Mouse (Mus musculus): Measurements from ENCODE around the gene Gm45140. TPM values are rescaled to one million over a fixed set of nuclear protein-coding genes. Genes with fewer than 3 reads are reported as not detected.
A peak's percentile ranks its signal among the peaks of the same experiment; 100 is the strongest.
"Not testable (repeated sequence)": the region's sequence is repeated elsewhere in the genome, so short reads cannot be mapped to it uniquely, and the experiment has no call there.

The Gm45140 gene
- total RNA-seq, 2 experiments from 2014 or later = 0.74 to 1.3 TPM

DNA sequence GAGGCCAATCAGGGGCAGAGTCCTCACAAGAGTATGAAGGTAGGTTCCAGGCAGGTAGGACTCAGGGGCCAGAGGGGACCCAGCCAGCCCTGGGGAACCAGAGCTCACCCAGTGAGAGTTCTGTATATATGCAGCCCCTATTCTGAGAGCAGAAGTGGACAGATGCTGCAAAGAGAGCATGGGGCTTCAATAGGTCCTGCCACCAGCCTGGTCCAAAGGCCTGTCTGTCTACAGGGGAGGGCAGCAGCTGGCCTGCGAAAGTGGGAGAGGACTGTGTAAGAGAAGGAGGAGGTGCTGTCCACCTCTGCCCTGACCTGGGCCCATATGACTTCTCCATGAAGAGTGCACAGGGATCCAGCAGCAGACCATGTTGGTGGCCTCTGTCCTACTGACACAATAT lies 58.9 kb downstream of the Gm45140 start:
- no peak for DNase-seq

DNA sequence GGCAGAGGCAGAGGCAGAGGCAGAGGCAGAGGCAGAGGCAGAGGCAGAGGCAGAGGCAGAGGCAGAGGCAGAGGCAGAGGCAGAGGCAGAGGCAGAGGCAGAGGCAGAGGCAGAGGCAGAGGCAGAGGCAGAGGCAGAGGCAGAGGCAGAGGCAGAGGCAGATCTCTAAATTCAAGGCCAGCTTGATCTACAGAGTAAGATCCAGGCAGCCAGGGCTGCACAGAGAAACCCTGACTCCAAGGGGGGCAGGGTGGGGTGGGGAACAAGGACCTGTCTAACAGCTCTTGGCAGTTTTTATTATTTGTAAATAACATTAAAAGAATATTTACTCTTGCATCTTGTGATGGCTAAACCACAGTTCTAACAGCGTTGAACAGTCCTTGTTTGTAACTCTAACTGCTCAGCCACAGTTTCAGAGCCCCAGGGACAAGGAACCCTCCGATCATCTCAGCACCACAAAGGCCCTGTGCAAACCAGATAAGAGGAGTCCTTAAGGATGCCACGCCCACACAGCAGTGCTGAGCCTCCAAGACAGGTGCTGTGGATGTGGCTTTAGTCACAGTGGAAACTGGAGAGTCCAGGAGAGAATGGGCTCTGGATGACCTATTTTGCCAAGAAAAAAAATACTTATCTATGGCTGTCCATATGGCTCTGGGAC lies 59.9 kb downstream of the Gm45140 start:
- no peak for DNase-seq

DNA sequence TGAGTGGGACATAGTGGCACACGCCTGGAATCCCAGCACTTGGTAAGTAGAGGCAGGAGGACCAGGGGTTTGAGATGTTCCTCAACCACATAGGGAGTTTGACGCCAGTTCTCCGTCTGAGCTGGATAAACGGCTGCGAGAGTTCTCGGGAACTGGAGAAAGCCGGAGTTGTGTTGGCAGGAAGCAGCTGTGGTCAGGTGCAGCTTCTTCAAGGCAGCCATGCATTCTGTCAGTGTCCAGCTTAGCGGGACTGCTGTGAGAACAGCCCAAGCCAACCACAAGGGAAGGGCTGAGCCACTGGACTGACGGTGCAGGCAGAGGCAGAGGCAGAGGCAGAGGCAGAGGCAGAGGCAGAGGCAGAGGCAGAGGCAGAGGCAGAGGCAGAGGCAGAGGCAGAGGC lies 60.7 kb downstream of the Gm45140 start:
- DNase-seq = no peak

DNA sequence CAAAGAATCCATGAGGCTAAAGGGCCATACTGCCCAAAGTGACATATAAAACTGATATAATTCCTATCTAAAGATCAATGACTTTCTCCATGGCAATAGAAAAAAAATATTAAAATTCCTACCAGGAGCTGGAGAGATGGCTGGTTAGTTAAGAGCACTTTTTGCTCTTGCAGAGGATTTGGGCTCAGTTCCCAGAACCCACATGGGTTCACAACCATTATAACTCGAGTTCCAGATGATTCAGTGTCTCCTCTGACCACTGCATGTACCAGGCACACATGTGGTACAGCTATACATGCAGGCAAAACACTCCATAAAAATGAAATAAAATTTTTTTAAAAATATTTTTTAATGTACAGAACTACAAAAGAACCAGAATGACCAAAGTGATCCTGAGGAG lies 61.1 kb downstream of the Gm45140 start:
- no peak for DNase-seq

DNA sequence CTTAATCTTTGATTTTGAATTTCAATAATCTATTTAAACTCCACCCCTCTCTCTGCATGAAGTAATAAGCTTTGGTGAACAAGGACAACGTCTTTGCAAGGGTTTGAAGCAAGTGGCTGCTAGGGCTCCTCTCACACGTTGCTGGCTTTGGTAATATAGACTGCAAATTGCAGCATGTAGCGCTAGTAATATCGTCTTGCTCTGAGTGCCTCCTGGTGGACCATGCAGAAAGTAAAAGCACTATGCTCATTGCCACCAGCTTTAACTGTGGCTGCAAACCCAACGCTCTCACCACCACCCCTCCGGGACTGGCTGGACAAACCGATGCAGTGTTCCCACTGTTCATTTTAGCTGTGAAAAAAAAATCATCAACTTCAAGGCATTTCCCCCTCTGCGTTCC lies 65.0 kb downstream of the Gm45140 start:
- DNase-seq = no peak

DNA sequence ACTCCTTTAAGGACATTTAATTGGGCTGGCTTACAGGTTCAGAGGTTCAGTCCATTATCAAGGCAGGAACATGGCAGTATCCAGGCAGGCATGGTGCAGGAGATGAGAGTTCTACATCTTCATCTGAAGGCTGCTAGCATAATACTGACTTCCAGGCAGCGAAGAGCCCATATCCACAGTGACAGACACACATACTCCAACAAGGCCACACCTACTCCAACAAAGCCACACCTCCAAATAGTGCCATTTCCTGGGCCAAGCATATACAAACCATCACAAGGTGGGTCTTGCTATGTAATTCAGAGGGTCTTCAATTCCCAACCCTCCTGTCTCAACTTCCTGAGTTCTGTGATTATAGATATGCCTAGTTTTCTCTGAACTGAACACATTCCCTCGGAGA lies 71.3 kb downstream of the Gm45140 start:
- DNase-seq = not testable (repeated sequence)

DNA sequence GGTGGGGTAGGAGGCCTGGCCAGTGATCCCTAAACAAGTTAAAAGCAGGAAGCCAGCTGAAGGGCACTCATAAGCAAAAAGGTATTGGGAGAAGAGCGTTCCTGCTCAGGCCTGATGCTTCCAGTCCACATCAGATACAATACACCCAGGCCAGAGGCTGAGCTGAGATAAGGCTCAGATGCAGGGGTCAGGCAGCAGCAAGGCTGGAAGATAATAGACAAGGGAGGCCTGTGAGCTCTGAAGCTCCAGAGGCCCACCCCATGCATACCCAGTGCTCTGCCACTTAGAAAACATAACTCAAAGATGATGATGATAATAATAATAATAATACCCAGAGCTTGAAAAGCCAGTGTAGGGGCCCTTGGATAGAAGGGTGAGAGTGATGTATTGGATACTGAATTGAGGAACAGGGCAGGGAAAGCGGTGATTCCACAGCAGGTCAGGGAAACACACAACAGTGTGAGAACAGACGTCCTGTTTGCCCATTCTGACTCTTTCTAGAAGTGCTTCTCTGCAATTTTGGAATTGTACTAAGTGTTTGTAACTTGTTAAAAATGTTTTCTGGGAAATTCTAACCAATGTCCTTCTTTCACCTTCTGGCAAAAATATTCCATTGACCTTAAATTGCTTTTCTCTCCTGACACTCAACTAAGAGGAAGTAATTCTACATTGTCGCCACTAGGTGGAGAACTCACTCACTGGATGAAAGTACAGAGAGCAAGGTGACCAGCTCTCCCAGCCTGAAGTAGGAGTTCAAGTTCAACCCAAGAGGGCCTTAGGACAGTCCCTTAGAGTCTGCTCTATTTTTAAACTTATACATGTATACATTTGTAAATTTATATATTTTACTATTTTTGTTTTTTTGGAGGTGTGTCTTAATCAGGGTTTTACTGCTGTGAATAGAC lies 72.0 kb downstream of the Gm45140 start:
- peak; percentile 37 to 39 for DNase-seq

DNA sequence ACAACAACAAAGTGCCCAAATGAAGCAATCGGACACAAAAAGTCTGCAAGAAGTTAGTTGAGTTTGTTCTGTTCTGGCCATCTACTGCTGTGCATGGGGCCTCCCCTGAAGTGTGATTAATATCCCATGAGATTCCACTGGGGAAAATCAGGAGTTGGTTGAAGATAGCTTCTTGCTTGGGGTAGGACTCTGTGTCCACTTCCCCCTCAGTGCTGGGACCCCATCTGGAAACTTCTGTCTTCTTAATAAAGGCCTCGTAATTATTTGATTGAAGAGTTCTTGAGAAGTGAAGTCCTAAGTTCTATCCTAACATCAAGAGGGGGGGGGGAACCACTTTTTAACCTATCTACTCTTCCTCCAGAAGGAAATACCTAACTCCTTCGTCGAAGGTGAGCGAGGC lies 73.4 kb downstream of the Gm45140 start:
- DNase-seq = no peak

DNA sequence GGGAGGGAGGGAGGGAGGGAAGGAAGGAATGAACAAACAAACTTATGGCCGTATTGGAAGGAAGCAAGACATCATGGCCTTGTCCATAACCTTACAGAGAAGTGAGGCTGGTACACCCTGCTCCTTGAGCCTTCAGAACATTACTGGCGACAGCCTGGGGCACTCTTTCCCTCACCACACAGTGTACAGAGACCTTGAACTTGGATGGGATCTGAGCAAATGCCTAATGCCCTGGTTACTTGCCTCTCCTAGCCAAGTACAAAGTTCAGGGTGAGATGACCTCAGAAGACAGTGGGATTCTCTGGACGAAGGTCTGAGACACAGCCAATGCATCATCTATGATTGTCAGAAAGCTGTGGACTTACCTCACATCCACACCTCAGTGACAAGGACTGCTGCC lies 75.7 kb downstream of the Gm45140 start:
- DNase-seq = no peak

DNA sequence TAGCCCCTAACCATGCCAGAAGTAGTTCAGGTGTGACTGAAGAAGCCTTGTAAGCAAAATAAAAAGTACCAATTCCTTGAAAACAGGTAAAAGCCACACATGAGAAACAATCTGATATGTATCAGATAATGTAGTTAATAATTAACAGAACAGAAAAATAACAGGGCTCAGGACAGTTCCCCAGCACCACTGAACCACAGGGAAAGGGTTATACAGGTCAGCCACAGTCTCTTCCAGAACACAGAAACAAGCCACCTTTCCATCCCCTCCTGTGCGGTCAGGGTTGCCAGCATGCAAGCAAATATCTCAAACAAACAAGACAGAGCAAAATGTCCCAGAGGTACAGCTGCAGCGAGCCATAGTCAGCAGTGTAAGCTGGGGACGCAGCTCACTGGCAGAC lies 76.2 kb downstream of the Gm45140 start:
- DNase-seq = no peak

DNA sequence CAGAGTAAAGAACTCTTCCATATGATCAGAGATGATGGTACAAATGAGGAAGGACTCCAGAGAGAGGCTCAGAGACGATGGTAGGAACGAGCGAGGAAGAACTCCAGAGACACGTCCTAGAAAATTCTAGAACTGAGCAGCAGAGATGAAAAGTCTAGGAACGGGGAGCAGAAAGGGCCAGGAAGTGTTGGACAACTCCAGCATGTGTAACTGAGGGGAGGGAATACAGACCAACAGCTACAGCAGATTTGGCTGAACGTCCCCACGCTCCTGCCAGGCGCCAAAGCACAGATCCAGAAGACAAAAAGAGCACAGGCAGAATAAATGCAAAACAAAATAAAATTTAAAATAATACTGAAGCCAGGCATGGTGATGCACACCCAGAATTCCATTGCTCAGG lies 78.7 kb downstream of the Gm45140 start:
- no peak for DNase-seq

DNA sequence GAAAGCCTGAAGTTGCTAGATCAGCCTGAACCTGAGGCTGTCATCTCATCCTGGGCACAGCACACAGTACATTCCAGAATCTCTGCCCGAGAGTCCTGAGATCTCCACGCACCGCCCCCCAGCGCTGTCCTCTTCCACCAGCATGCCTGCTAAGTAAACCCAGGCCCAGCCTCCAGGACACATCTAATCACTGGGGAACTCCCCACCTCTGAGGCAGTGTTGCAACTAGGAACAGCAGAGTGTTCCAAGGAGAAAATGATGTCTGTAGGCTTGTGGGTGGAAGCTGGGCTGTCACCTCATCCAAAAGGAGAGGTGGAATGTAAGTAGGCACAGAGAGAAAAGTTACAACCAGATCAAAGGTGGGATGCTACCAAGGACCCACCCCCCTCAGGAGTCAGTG lies 80.4 kb downstream of the Gm45140 start:
- DNase-seq = no peak

DNA sequence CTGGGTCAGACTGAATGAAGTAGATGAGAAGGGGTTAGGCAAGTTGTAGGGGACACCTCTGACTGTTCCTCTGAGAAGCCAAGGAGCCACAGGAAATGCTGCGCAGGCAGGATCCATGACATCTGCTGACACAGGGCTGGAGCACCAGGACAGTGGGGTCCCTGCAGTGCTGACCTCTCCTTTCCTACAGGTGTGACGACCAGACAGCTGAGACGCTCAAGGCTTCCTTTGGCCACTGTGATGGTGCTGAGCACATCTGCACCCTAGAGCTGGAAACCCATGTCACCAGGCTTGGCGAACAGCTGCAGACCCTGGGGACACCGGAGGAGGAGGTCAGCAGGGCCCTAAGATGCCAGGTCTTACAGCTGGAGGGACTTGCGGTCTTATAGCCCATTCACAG lies 84.0 kb downstream of the Gm45140 start:
- no peak for DNase-seq

DNA sequence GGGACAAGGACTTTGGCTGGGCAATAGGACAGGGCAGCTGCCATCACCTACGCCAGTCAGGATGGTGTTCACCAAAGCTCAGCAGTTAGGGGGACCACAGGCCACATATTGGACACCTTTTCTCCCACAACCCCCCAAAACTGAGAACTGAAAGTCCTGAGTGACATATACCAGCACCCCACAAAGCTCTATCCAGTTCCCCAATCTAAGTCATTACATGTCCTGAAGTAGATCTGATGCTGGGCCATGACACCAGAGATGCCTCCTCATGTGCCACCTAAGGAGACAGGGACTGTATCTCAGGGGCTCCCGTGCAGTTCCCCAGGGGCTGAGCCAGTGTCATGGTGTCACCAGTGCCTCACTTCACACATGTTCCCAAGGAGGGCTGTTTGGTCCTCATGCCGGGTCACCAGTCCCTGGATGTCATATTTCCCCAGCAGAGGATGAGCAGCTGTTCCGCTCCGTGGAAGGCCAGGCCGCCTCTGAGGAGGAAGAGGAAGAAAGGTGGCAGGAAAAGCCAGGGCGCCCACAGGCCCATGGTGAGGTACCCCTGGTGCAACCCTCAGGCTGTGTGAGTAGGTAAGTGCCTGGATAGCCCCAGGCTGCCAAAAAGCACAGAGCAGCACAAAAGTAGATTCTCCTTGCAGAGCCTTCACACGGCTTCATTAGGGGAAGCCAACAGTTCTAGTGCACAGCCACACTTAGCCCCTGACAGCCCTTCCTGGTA lies 85.2 kb downstream of the Gm45140 start:
- no peak for DNase-seq

DNA sequence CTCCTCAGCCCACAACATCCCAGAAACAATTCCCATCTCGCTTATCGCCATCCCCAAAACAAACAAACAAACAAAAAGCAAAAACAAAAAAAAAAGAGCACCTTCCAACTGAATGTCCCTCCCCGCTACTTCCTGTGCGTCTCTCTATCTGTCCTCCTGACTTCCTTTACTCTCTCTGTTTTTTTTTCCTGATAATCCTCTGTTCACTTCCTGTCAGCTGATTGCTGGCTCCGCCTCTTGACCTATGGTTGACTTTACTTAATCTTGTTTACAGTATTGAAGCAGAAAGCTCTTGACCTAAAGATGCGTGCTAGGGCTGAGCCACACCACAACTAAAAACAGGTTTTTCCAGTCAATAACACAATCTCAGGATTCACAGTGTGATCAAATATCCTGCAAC lies 87.1 kb downstream of the Gm45140 start:
- no peak for DNase-seq

DNA sequence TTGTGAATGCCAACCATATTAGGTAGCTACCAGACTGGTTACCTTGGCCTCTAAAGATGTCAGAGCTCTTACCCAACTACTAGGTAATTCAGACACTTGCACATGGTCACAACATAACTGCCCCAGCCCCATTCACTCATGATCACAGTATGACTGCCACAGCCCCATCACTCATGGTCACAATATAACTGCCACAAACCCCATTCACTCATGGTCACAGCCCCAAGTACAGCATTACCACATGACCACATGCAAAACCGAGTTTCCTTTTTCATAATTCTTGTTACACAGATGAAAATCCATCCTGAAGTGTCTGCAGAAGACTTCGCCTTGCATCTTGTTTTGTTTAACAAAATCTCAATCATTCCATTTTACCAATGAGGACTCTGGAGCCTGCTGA lies 87.5 kb downstream of the Gm45140 start:
- DNase-seq = no peak

DNA sequence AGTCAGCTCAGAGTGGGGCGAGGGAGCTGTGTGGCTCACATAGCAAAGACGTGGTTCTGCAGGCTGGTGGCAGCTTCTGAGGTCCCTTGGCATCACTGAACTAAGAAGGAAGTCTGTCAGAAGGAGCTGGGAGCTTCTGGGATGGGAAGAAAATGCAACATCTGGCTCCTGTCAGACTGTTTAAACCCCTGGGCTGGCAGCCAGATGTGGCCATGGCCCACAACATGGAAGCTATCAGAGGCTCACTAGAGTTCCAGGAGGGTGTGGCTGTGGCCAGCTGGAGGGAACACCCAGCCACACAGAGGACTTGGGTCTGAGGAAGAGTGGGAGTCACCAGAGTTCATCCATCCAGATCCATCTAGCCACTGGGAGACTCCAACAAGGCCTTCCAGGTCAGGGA lies 88.7 kb downstream of the Gm45140 start:
- DNase-seq = peak; percentile 73 to 82

DNA sequence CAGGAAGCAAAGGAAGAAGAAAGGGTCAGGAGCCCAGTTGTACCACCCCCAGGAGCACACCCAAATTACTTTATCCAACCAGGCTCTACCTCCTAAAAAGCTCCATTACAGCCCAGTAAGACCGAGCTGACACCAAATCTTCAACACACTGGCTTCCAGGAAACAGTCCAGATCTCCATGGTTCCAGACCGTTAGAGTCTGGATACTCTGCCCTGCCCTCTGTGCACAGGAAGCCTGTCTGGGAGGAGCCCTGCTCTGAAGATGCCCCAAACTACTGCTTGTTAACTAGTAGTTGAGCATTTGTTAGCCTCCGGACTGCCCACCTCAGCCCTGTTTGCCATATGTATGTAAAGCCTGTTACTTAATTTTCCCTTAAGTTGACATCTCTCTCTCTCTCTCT lies 89.5 kb downstream of the Gm45140 start:
- peak; percentile 50 to 61 for DNase-seq

DNA sequence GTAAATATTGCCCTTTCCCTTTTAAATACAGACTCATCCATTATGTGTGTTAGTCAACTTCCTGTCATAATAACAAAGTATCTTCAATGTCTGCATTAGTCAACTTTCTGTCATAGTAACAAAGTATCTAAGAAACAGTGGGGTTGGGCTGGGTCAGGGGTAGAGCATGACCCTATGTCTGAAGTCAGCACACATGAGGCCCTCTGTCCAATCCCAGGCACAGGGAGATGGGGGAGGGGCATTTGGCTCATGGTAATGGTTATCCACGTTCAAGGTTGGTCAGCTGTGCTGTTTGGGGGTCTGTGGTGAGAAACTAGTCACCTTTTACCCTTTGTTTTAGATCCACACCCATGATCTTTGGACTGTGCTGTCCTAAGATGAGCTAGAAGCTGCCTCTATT lies 90.3 kb downstream of the Gm45140 start:
- peak in 1 of 2 experiments; percentile 23 for DNase-seq

DNA sequence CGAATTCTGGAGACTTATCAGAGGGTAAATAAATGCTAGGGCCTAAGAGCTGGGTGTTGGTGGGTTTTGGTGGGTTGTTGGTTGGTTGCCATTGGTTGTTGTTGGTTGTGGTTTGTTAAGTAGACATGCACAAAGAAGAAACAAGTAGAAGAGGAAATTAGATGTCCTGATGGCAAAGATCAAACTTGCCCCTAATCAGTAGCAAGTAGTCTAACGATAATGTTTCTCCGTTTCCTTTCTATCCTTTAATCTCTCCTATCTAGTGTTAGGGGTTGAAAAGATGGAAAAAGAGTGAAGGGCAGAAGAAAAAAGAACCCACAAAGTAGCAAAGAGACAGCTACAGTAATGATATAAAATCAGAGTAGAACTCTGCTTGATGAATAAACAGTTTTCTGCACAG lies 91.0 kb downstream of the Gm45140 start:
- no peak for DNase-seq

DNA sequence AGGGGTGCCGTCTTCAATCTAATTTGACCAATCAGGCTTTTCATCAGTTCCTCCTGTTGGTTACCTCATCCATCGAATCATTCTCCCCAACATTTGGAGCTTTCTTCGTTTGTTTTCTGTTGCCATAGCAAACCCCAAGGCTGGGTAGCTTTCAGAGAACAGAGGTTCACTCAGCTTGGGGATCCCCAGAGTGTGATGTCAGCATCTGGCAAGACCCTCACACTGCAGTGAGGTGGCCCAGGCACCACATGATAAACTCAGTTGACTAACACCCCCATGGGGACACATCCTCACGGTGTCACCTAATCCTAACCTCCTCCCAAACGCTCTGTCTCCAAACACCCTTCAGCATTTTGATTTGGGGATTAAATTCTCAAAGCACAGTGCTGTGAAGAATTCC lies 92.3 kb downstream of the Gm45140 start:
- peak; percentile 41 to 57 for DNase-seq

DNA sequence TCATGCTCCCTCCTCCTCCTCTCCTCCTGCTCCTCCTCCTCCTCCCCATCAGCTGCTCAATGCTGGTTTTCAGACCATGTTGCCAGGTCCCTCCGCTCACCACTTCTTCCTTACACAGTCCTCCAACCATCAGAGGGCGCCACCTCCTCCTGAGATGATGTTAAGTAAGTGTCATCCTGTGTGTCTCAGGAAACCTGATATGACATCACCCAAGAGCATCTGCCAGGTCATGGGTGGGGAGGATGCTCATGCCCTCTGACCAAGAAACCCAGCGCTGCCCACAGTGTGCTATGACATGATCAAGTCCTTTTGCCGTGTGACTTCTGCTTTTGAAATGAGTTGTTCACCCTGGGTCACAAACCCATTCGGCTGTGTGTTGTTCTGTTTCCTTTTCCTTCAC lies 92.8 kb downstream of the Gm45140 start:
- peak; percentile 18 to 29 for DNase-seq

DNA sequence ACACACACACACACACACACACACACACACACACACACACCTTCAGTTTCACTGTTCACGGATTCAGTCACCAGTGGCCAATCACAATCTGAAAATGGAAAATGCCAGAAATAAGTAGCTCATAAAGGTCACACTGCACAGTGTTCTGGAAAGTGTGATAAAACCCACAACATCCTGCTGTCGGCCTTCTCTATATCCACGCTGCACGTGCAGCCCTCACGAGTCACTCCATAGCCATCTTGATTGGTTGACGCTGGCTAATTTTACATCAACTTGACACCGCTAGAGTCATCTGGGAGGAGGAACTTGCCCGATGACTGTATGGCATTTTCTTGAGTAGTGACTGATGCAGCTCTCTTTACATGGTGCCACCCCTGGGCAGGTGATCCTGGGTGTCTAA lies 93.6 kb downstream of the Gm45140 start:
- no peak for DNase-seq

Data from heart, adult 18-20 months (tissue).